Mouse (Mus musculus) kidney, adult 8-10 months (tissue): ENCODE results near the gene Nek11.

ENCODE experiments used
- DNase-seq, 2 experiments: peaks; one replicate each; pipeline ENCODE4 v3.0.0; 2022

Gene Nek11

GRCm38 (mm10) chr9:105395218-105395627, at the start of gene Nek11, which contains the start of gene Aste1:
Nek11 (minus strand) TSS chr9:105395524.
Aste1 (plus strand) TSS chr9:105395392.
- peak; percentile 93 to 94 for DNase-seq

GRCm38 (mm10) chr9:105408549-105408948, 13.2 kb upstream of the Nek11 start:
- no peak for DNase-seq

DNA sequence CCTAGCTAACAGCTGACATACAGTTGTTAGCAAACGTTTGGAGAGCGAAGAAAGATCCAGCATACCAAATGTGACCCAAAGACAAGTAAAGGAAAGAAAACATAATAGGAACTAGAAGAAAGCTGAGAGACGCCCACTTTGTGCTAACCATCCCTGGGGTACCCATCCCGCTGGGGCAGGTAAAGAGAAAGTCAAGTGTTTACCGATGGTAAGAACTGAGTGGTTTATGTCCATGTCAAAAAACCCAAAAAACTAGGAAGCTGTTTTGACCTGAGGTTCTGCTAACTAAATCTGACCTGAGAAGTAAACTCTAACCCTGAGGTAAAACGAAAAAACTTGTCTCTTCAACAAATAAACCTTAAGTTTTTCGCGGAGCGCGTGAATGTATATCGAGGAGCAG, 604 bp downstream of the Nek11 start:
- DNase-seq, result peak in 1 of 2 experiments; percentile 5

DNA sequence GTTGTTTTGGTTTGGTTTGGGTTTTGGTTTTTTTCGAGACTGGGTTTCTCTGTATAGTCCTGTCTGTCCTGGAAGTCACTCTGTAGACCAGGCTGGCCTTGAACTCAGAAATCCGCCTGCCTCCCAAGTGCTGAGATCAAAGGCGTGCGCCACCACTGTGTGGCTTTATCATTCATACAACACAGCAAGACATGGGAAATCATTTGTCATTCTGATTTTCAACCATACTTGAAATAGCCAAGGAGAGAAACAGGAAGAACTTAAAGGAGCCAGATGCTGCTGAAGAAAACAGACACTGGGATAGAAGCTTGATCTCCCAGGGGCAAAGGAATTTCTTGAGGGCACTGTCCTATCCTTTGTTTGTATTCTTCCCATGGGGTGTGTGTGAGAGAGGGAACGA, 4.7 kb downstream of the Nek11 start:
- no peak for DNase-seq

DNA sequence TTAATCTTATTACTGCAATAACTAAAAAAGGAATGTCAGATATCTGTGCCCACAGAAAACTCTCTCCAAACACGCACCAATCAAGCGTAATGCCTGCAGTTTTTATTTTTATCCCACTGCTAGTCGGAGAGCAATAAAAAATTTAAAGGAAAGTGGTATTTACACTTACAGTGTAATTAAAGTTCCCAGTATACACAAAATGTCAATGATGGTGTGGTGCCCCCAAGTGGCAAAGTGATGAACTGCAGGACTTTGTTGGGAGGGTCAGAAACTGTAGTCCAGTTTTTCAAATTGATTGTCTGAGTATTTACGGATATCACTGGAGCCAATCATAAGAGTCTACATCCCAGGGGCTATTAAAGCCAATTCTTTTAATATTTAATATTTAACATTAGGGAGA, 6.0 kb downstream of the Nek11 start:
- DNase-seq, result peak; percentile 27 to 78

DNA sequence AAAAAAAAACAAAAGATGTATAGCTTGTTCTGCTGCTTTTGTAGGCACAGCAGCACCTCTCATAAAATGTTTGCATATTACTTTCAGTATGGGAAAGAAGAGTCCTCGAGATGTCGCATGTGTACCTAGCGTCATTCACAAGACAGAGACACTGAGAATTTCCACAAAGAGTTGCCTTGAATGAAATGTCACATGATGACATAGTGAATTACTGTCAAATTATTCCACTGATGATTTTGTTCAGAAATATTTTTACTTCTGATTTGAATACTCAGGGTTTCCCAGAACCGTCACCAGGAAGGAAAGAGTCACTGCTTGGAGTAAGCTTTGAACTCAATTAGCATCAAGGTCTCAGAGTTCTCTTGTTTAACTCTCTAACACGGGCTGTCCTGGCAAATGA, 7.9 kb downstream of the Nek11 start:
- no peak for DNase-seq

DNA sequence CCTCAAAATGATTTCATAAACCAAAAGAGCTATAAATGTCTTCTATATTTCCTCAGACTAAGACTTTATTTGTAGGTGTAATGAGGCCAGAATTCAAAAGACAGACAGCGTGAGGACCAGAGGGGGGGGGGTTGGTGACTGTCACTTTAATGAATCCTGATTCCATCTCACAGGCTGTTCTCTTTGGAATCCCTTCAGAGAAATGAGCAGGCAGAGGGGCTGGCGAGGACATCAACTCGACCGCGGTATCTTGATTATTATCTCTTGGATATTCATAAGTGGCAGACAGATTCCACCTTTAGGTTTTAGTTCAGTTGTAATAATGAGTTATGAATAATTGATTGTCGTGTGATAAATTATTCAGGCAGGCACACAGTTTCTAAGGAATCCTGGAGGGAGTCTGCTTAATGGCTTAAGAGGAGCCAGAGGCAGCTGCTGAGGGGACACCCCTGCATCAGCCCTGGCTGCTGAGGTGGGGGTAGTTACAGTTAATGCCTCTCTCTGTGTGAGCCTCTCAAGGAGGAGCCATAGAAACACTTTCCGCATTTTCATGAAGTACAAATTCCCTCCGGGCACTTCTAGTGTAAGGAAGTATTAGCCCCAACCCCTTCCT, 15.7 kb downstream of the Nek11 start:
- no peak for DNase-seq

DNA sequence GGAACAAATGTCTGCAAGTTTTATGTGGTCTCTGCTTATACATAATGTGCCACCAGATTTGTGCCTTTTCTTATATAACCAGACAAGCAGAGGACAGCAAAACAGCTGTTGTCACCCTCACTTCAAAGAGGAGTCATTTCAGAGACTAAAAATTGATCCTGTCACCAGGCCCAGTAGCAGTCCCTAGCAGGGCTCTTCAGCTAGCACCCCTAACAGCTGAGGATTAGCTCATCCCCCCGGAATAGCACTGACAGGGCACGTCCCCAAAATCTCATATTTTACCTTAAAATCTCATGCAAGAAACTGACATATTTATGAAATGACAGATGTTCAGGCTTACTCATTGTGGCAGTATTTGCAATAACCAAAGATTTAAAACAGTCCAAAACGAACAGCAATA, 17.7 kb downstream of the Nek11 start:
- DNase-seq, result no peak

DNA sequence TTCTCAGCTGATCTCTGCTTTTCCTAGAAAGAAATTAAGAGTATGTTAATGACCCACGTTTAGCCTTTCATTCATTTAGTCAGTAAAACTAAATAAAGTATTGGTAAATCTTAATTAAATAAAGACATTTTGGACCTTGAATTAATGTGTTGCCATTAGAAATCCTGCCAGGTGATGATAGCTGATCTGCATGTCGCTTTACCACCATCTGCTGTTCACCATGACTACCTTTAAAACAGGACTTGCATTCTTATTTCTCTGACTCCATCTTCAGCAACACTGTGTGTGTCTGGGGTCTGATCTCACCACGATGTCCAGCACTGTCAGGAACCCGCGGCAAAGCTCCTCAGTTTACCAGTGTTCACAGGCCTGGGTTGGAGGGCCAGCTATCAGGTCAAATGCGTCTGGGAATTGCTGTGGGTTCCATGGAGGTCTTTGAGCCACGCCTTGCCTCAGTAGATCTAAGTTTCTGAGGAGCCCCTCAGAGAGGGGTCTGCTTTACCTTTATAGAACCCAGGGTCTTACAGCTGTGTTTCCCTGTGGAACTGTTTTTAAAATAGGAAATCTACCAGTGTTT, 18.3 kb downstream of the Nek11 start:
- DNase-seq, result no peak

GRCm38 (mm10) chr9:105376411-105376810, 18.9 kb downstream of the Nek11 start:
- no peak for DNase-seq

- no peak for DNase-seq
Measured at GRCm38 (mm10) chr9:105374361-105374760, 21.0 kb downstream of the Nek11 start.

GRCm38 (mm10) chr9:105368605-105369004, 26.7 kb downstream of the Nek11 start:
- DNase-seq, result no peak

DNA sequence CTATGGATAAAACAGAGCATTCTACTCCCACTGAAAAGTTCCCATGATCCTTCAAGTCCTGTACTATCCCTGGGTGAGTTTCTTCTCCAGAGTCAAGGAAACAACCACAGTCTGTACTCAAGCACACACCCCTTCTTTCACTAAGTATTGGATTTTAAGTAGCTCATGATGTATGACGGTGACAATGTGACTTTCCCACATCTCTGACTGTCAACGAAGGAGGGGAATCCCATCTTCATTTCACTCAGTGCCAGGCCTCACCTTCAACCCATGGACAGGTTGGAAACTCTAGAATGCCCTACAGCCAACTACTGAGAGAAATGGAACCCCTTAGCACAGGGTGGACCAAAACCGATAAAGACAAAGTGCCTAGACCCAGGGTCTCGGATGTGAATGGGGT, 29.1 kb downstream of the Nek11 start:
- no peak for DNase-seq

DNA sequence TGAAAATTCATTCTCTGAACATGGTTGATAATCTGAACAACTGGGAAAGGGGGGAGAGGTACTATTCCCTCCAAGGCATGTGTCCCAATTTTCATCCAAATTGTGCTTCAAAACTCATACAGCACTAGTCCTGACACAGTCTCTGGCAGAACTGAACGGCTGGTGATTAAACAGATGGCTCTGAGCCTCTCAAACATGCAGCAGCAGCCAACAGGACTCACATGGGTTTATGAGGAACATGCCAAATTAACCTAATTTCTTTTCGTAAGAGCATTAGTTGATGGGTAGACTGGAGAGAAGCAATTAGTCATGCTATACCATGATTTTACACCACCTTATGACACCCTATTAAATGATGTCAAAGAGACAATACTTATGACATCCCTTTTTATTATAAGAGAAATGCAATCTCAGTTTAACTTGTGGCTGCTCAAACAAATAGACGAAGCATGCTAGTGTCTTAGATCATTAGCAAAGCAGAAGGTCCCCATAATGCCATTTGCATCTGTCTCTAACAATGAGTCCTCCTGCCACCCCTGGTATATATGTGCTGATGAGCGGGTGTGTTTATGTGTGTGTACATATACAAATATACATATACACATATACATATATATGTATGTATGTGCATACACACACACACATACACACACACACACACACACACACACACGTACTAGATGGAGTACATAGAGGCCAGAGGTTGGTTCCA, 31.6 kb downstream of the Nek11 start:
- DNase-seq, result no peak

DNA sequence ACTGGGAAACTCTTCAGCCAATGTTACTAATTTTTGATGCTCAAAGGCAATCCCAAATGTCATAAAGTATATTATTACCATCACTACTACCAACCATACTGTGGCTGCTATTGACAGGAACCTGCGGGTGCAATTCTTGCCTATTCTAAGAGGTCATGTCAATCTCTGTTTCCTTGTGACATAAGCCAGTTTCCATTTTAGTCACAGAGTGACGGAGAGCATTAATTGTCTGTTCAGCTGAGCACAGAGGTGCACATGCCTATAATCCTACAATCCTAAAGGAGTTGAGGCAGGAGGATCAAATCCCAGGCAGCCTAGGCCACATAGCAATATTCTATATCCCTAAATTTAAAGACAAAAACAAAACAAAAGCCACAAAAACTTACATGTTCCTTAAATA, 33.1 kb downstream of the Nek11 start:
- DNase-seq, result no peak

GRCm38 (mm10) chr9:105349034-105349433, 46.3 kb downstream of the Nek11 start:
- no peak for DNase-seq

- DNase-seq, result no peak
Measured at GRCm38 (mm10) chr9:105348242-105349031, 46.9 kb downstream of the Nek11 start.

DNA sequence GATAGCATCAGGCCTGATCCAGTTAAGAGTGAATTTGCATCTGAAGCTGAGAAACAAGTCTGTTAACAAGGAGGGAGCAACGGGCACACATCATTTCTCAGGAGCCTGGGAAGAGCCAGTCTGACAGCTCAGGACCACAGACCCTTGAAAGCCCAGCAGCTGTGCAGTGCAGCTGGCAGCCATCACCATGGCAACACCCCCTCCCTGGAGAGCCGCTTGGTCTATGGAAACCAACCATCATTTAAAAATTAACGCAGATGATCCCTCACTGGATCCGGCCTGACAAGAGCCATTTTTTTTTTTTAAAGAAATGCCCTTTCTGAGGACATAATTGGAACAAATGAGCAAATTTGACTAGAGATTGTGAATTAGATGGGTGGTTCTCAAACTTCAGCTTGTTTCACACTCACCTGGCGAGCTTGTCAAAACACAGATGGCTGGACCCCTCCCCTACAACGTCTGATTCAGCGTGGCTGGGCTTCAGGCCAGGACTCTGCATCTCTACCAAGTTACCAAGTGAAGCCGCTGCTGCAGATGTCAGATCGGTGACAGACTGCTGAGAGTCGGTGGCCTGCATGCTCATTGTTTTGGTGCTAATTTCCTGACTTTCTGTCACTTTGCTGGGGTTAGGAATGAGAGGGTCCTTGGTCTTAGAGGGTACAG, 52.2 kb downstream of the Nek11 start:
- DNase-seq, result no peak

GRCm38 (mm10) chr9:105342565-105342964, 52.8 kb downstream of the Nek11 start:
- no peak for DNase-seq

DNA sequence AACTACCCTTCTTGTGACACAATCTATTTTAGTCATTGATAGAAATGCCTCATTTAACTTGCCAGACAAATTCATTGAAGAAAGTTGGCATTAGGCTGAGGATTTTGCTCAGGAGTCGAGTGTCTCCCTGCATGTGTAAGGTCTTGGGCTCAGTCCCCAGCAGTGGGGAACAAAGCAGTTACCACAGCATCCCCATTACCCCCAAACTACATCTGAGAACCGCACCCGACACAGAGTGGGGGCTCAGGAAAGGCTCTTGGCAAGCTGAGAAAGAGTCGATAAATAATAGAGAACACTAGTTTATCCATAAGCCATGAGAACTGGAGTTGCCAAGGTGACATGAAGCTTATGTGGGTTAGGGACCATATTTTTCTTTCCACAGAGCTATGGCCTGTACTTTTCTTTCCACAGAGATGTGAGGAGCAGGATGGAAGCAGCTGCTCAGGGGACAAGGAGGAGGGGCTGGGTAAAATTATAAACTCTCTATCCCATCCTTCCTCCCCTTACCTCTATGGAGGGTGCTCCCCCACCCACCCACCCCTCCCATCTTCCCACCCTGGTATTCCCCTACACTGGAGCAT, 62.8 kb downstream of the Nek11 start:
- DNase-seq, result no peak

DNA sequence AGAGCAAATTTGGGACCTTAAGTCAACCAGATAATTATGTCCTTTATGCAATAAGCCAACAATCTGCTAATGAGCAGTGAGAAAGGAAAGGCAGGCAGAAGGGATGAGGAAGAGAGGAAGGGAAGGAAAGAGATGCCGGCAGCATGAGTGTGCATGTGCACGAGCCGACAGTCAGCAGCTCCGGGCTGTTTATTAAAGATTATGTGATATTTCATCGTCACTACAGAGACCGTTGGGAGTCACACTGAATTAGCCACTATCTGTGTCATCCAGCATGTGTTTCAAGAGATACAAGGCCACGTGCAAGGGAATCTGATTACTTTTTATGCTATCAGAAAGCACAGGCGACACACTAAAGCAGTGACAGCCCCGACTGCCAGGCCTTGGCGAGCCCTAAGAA, 73.5 kb downstream of the Nek11 start:
- DNase-seq, result no peak

GRCm38 (mm10) chr9:105313250-105313649, 82.1 kb downstream of the Nek11 start:
- DNase-seq, result no peak

GRCm38 (mm10) chr9:105312686-105313085, 82.6 kb downstream of the Nek11 start:
- peak; percentile 4 to 38 for DNase-seq
